Mouse (Mus musculus) testis, adult 2 months (tissue): ENCODE measurements at regions not wholly inside any gene's neighbourhood (a gene's known extent, or its start where the extent isn't known, plus 50 kb on each side); places are given as distances from the start of the nearest gene placed in this dataset.

Source experiments
- CTCF ChIP-seq: fragments of 200-500 bp; IDR thresholded peaks from 2 replicates; pipeline ENCODE4 v1.5.1; 2012; ENCODE audit warnings: low read depth, mild to moderate bottlenecking, inconsistent platforms, low read length, moderate library complexity; ENCODE audit not compliant: control insufficient read depth, insufficient read depth, insufficient replicate concordance
- POLR2A ChIP-seq: fragments of 200-500 bp; IDR thresholded peaks from 2 replicates; pipeline ENCODE4 v1.6.1; 2012; ENCODE audit warnings: low read depth, mild to moderate bottlenecking, inconsistent platforms, low read length, moderate library complexity; ENCODE audit not compliant: control insufficient read depth

DNA sequence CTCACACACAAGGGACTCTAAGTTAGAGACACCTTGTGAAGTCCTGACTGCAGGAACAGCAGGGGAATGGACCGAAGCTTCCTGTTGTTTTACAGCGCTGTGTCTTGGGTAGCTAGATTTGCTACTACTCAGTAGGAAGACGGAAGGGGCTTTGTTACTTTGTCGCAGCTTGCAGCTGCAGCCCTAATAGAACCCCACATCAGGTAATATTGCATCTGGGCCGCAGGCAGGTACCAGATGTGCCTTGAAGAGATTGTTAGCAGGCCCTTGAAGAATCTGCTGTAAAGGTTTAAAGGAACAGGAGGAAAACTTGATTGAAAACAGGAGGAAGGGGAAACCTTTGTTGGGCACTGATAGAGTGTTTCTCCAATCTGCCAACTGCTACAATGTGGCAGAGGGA, 68.2 kb upstream of the Prickle1 start:
- TF ChIP-seq POLR2A, result no peak
- TF ChIP-seq CTCF, result no peak
